Mouse (Mus musculus) CD8-positive naive resting alpha-beta T cell, adult 57 days (primary cell): ENCODE data around the gene Spint5. TPM values are rescaled to one million over a fixed set of nuclear protein-coding genes. Genes with fewer than 3 reads are reported as not detected.

Experiments used
- total RNA-seq: library from RNA; stranded (reverse); gene quantifications from one replicate; pipeline ENCODE4 v1.2.4, GENCODE M21; 2023

Gene Spint5
- total RNA-seq, result not detected

DNA sequence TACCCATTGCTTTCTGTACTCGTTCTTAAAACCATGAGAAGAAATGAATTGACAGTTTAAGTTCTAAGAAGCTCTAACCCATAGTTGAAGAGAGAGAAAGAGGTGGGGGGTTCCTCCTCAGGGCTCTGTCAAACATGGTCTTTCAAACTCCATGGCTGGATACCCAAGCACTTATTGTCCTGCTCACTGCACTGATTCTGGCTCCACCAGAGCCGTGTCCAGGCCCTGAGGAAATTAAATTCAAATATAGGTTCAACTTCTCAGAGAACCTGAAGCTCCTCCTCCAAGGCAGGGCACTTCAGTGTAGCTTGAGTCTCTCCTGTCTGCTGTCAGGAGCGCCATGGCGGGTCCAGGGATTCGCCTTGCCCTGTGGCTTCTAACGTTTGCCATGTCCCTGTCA, at the start of gene Spint5:
Gene Spint5 (plus strand): TSS at position 301 of the 400 bp plus-strand sequence.

DNA sequence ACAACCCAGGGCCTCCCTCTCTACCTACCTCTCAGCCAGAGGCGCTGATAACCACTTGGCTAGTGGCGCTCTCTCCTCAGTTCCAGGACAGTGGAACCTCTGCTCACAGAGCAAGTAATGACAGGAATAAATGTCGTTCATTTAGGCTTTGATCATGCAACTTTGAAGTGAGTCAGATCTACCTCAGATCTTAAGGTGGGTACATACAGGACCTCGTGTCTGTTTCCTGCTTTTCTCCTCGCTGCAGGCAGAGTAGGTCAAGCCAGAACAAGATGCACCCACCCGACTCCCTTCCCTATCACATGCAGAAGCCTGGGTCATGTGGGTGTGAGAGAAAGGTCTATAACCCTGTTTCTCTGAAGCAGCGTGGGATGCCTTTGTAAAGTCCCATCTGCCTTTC, 41.1 kb upstream of the Spint5 start, which contains the start of gene Wfdc11:
Gene Wfdc11 (minus strand): TSS at position 101 of the 400 bp plus-strand sequence.

DNA sequence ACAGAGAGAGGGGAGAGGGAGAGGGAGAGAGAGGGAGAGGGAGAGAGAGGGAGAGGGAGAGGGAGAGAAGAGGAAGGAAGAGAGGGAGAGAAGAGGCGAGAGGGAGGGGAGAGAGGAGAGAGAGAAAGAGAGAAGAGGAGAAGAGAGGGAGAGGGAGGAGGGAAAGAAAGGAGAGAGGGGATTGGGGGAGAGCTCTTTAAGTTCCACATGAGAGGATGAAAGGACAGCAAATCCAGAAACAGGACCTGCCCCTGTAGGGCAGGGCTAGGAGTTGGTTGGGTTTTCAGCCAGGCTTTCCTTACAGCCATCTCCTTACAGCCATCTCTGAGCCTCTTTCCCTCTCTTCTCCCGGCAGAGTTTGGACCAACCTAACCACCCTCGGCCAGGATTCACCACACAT, 30.3 kb upstream of the Spint5 start, which contains the start of gene Wfdc13:
Gene Wfdc13 (plus strand): TSS at position 301 of the 400 bp plus-strand sequence.

GRCm38 (mm10) chr2:164698201-164698600, 16.9 kb upstream of the Spint5 start, which contains the start of gene Spint4:
TSS of gene Spint4 (plus strand) at chr2:164698501.

GRCm38 (mm10) chr2:164745843-164746479, 30.9 kb downstream of the Spint5 start, which contains the start of the genes Wfdc3 and Dnttip1:
TSS of gene Wfdc3 (minus strand) at chr2:164745931.
TSS of gene Dnttip1 (plus strand) at chr2:164745983.

Other genes starting within 250 kb of the Spint5 start
- gene Trp53tg5, start 241.6 kb upstream of the Spint5 start, total RNA-seq, result not detected
- 5.1 TPM for gene Dbndd2, start 229.2 kb upstream of the Spint5 start, total RNA-seq
- 56.1 TPM for gene Pigt, start 217.8 kb upstream of the Spint5 start, total RNA-seq
- gene Wfdc2, start 152.9 kb upstream of the Spint5 start, total RNA-seq, result not detected
- not detected for gene Spint3, start 141.8 kb upstream of the Spint5 start, total RNA-seq
- not detected for gene Wfdc6a, start 129.9 kb upstream of the Spint5 start, total RNA-seq
- gene Eppin, start 121.7 kb upstream of the Spint5 start, total RNA-seq, result not detected
- not detected for gene Wfdc6b, start 101.8 kb upstream of the Spint5 start, total RNA-seq
- not detected for gene Wfdc8, start 101.7 kb upstream of the Spint5 start, total RNA-seq
- gene Wfdc16, start 76.5 kb upstream of the Spint5 start, total RNA-seq, result not detected
- not detected for gene Wfdc10, start 59.3 kb upstream of the Spint5 start, total RNA-seq
- not detected for gene Wfdc9, start 58.7 kb upstream of the Spint5 start, total RNA-seq
- not detected for gene Wfdc11, start 41.2 kb upstream of the Spint5 start, total RNA-seq
- not detected for gene Wfdc13, start 30.2 kb upstream of the Spint5 start, total RNA-seq
- not detected for gene Spint4, start 16.8 kb upstream of the Spint5 start, total RNA-seq
- gene Wfdc3, start 30.6 kb downstream of the Spint5 start, total RNA-seq, result not detected
- gene Dnttip1, start 30.7 kb downstream of the Spint5 start, total RNA-seq, result 43.0 TPM
- not detected for gene Ube2c, start 54.6 kb downstream of the Spint5 start, total RNA-seq
- not detected for gene Tnnc2, start 64.7 kb downstream of the Spint5 start, total RNA-seq
- gene Snx21, start 70.5 kb downstream of the Spint5 start, total RNA-seq, result 0.70 TPM
- 60.3 TPM for gene Acot8, start 89.6 kb downstream of the Spint5 start, total RNA-seq
- gene Zswim3, start 89.8 kb downstream of the Spint5 start, total RNA-seq, result 3.5 TPM
- gene Zswim1, start 107.4 kb downstream of the Spint5 start, total RNA-seq, result 7.7 TPM
- gene Spata25, start 113.2 kb downstream of the Spint5 start, total RNA-seq, result not detected
- gene Ctsa, start 117.6 kb downstream of the Spint5 start, total RNA-seq, result 133 TPM
- gene Neurl2, start 118.2 kb downstream of the Spint5 start, total RNA-seq, result 1.7 TPM
- 5.5 TPM for gene Pltp, start 142.4 kb downstream of the Spint5 start, total RNA-seq
- gene Pcif1, start 164.0 kb downstream of the Spint5 start, total RNA-seq, result 117 TPM
- 54.1 TPM for gene Zfp335, start 196.5 kb downstream of the Spint5 start, total RNA-seq
- gene Mmp9, start 225.5 kb downstream of the Spint5 start, total RNA-seq, result 1.3 TPM
- 0.46 TPM for gene Slc12a5, start 245.5 kb downstream of the Spint5 start, total RNA-seq